Mouse (Mus musculus) cerebellum, postnatal 10 days (tissue): ENCODE data around the gene Piezo1.

Experiments
- DNase-seq, 2 experiments: peaks; one replicate each; pipeline ENCODE4 v3.0.0; 2021; ENCODE audit warnings: mixed read lengths in 2 of 2

Piezo1 gene

DNA sequence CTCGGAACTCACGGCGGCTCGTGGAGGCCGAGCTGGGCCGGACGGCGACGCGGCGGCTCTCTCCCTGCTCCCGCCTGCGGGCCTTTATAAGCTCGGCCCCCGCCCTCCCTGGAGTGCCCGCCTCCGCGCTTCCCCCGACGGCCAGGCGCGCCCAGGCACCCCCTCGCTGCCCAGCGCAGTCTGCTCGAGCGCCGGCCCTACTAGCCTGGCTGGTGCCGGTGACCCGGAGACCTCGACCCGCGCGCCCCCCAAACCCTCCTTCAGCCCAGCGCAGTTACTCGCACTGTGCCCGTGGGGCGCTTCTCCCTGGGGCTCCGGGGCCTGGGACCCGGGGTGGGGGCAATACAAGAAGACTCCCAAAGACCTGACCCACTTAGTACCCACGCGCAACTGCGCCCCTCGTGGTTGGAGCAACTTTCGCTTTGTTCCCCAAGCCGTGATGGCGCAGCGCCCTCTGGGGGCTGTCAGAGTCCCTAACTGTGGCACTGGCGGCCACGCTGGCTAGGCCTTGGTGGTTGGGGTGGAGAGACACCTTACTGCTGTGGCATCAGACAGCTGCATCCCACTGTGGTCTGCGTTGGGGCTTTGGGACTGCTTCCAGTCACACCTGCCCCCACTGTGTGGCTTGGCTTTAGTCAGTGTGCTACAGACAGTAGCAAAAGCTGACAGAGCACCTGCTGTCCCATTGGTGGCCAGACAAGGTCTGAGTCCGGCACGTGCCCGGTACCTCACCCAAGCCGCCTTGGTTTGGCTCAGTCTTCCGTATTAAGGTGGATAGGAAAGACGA lies at the start of gene Piezo1:
Piezo1 (minus strand) TSS at position 65 of the 787 bp plus-strand sequence.
- DNase-seq, result peak; percentile 89 to 93

DNA sequence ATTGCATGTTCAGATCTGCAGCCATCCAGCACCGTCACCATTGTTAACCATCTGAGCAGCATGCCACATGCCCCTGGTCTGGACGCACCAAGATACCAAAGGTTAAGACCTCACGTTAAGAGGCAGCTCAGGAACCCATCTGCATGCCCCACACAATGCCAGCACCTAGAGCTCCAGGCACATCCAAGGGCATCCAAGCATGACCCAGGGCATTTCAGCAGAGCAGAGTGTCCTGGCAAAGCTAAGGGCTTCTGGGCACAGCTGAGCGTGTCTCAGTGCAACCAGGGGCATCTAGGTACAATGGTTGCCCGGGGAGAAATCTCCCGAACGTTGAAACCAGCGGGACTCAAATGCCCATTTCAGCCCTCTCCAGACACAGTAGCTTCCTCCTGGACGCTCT lies 49.5 kb upstream of the Piezo1 start:
- DNase-seq, result no peak

DNA sequence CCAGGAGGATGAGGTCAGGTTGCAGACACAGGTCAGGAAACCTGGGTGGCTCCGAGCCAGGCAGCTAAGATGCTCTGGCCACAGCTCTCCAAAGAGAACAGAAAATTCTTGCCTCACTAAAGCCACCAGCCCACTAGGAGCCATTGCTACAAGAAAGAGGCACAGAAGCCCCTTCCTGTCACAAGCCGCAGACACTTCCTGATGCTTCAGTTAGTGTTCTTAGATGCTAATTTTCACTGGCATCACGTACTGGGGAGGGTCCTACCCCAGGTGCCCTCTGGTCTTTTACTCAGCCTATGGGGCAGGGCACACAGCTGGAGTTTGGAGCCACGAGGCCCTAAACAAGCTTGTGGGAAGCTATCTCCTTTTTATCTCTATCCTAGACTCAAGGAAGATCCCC lies 44.9 kb upstream of the Piezo1 start:
- DNase-seq, result no peak

DNA sequence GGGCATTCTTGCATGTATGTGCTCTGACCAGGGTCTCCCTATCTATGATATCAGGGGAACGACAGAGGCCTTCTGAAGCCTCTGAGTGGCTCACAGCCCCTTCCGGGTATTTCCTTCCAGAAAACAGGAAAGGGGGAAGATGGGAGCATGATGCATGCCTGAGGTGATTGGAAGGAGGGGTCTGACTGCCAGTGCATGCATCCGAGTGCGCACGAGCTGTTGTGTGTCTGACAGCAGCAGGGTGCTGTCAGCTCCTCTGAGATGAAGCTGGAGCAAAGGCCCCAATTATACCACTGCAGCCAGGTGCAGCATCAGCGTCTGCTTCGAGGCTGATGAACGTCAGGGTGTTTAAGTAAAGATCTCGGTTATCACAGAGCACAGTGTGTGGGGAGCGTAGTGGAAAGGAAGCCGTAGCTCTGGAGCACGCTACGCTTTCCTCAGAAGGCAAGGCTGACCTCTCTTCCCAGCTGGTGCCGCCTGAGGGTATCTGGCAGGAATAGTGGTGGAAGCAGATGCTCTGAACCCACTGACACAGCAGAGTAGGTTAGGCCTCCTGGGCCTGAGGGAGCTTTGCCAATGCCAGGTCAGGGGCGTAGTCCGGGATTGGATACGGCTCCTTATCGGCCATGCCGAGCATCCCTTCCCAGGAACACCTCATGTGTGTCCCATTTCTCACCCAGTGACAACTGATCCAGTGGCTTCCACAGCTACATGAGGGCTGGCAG lies 42.8 kb upstream of the Piezo1 start:
- DNase-seq, result peak; percentile 75 to 78

DNA sequence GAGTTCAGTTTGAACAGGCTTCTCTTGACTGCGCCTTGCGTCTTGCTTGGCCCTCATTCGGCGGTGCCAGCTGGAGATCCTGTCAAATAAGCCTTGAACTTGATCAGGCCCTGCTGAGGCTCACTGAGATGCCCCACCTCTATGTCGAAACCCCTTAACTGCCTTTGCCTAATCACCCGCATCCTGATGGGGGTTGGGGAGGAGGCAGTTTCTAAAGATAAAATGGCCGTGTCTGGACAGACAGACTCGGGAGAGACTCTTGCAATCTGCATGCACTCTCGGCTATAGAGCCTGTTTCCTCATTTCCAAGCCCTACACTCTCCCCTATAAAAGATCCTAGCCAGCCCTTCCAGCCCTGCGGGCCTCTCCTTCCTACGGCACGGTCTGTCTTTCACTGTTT lies 42.1 kb upstream of the Piezo1 start:
- DNase-seq, result peak in 1 of 2 experiments; percentile 28

DNA sequence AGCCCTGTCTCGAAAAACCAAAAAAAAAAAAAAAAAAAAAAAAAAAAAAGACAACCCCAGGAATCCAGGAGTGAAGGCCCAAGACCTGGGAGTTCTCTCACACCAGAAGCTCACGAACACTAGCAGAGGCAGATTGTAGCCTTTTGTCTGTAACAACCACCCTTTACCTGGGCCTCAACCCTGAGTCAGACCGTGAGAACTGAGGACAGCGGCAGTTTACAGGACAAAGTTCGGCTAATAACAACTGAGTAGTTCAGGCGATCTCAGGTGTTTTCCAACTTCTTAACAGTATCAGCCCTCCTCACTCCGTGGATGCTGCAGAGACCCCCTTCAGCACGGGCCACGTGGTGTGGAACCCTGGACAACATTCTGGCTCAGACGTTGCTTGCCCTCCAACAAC lies 35.6 kb upstream of the Piezo1 start:
- no peak for DNase-seq

DNA sequence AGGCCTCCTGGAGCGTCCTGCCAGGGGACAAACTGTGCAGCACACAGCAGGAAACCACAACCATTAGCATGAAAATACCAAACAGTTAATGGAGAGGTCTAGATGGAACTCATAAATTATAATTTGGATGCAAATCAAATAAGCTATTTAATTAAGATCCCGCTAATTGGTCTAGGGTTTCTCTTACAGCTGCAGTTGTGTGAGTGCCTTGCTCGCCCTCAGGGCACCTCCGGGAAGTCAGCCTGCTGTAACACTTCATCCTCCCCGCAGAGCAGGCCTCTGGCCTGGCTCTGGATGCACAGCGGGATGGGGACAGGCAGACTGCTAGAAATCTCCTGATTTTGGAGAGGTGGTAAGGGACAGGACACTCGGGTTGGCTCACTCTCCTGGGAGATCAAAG lies 35.0 kb upstream of the Piezo1 start:
- no peak for DNase-seq

DNA sequence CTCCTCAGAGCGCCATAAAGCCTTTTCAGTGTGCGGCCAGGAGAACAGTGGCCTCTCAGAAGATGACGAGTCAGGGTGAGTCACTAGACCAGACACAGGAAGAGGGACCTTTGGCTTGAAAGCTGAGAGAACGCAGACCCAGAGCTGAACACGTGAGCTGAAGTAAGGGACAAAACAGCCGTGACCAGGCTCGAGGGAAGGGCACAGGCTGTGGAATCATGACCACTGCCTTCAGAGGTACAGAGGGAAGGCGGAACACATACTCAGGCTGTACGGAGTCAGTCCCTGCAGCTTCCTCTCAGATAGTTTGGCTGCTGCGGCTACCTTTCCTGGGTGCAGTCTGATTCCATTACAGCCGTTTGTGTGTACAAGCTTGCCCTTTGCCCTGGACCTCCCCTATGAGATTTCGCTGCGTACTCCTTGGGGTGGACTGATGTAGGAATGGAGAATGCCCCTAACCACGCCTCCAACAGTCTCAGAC lies 34.3 kb upstream of the Piezo1 start:
- no peak for DNase-seq

DNA sequence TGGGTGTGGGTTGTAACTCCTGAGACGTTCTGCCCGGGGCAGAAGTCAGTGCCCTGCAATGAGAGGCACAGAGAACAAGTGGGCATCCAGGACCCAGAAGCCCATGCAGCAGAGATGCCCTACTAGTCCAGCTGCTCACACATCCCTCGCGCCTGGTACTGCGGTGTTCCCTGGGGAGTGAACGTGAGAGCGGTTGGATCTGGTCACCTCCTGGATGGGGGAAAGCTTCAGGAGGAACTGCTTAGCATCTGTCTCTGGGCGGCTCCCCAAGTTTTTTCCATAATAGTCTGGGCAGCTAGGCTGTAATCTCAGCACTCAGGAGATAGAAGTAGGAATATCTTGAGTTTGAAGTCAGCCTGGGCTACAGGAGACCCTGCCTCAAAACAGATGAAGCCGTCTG lies 33.9 kb upstream of the Piezo1 start:
- no peak for DNase-seq

DNA sequence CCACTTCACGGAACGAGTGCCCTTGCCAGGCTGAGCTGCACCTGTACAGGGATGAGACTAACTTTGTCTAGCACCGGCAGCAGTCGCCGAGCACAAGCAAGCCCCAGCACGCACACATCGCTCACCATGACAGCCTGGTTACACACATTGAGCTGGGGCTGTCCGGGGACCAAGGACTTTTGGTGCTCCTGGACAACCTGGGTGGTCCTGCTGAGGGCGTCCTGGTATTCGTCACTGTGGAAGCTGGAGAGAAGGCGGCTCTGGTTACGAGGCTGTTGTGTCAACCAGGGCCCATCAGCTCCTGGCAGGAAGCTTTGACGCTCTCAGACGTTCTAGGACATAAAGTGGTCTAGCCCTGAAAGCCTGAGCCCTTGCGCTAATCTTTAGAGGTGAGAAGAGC lies 29.8 kb upstream of the Piezo1 start:
- no peak for DNase-seq

DNA sequence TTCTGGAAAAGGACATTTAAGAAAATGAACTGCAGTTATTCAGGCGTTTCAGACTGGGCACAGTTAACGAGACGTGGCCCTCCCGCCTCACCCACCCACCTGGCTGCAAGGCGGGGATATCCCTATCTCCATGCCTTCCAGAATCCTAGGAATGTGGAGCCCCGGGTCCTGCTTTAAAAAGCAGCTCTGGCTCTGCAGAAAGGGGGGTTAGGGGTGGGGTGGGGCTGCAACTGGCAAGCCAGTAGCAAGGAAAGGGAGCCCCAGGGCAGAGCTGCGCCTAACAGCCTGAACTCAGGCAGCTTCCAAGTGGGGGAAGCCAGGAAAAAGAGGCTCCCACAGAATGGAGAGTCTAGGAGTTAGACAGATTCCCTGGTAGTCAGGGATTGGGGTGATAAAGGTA lies 28.1 kb upstream of the Piezo1 start:
- DNase-seq, result no peak

DNA sequence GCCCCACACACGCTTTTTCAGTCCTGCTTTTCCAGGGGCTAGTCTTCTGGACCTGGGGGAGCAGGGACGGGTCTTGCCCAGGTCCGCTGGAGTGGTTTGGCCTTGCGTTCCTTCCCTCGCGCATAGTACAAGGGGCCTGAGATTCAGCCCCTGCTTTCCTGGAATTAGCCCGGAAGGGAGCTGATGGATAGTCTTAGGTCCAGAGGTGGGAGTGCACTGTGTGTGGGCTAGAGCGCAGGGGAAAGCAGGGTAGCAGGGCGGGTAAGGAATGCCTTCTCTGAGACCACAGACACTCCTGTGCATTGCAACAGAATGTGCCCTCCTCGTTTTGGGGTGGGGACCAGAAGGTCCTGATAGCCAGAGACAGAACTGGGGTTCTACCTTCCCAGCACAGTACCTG lies 26.0 kb upstream of the Piezo1 start:
- DNase-seq, result no peak

DNA sequence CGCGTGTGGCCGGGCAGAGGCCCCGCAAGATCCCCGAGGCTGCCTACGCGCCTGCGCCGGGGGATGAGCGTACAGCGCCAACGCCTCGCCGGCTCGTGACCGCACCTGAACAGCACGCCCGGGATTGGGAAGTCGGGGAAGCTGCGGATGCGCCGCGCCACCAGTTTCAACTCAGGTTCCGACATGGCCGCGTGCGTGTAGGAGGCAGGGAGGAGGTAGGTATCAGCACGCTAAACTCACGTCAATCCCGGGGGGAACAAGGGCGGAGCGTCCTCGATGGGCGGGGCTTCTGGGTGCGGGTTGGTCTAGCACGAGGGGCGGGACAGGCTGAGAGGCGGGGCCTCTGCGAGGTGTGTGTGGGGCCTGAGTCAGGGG lies 25.5 kb upstream of the Piezo1 start, which contains the start of gene Aprt:
Aprt (minus strand) TSS at position 262 of the 375 bp plus-strand sequence.
- peak; percentile 95 to 97 for DNase-seq

DNA sequence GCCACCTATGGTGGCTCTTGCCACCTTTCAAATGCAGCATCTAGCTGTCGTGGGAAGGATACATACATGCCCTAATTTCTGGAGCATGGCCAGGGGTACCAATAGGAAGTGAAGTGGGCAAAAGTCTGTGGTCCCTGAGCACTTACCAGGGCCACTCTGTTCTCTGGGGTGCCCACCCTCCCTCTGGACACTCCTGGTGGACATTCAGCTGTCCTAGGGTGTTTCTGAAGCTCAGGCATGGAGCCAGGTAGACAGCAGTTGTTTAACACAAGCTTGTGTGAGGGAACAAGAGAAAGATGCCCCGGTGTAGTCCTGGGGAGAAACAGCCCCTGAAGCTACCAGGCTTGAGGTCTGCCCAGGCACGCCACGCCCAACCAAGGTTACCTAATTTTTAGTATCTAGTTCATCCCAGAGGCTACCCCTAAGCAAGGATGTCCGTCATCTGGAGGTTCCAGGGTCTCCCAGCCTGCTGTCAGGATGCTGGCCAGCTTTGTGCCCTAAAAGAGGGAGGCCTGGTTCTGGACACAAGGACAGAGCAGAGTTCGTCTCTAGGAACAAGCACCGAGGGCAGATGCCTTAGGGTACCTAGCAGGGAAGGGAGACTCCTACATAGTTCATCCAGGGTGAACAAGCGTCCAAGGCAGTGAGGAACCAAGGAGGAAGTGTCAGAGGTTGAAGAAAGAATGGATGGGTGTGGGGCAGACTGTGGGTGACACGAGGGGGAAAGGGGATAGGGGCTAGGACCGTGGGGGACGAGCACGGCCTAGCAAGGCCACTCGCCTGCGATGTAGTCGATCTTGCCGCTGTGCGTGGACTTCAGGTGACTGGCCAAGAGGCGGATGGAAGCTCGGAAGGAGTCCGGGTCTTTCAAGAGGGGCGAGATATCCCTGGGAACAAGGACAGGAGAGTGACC lies 24.9 kb upstream of the Piezo1 start:
- peak; percentile 41 to 57 for DNase-seq

DNA sequence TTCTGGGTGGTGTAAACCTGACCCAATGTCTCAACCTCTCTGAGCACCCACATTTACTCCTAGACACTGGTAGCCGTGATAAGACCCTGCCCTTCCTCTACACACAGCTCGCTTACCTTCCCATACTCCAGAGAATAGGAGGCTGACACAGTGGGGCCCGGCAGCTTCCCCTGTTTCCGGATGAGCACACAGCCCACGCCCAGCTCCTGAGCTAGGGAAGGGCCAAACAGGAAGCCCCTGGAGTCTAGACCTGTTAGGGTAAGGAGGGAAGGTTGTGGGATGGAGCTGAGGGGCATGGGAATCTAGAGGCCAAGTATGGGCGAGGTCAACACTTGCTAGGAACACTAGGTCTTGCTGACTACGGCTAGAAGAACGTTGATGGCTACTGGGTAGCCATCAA lies 24.2 kb upstream of the Piezo1 start:
- DNase-seq, result no peak

DNA sequence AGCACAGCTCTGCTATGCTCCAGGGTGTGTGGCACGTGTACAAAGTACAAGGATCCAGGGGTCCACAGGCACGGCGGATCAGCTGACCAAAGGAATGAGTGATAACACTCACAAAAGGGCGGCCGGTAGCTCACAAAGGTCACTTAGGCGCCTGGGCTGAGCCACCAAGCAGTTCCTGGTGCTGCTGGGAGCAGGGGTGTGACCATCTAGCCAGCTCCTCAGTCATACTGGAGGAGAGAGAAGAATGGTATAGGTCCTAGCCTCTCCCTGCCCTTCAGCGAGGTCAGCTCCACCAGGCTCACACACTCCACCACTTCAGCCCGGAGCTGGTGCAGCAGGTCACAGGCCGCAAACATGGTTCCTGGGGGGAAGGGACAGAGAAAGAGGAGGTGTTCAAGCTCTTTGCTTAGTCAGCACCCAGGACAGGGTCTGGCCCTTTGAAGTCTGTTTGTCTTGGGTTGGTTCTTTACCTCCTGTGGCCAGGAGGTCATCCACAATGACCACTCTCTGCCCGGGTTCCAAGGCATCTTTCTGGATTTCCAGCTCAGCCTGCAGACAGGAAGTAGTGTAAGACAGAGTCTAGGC lies 23.6 kb upstream of the Piezo1 start:
- DNase-seq, result no peak

DNA sequence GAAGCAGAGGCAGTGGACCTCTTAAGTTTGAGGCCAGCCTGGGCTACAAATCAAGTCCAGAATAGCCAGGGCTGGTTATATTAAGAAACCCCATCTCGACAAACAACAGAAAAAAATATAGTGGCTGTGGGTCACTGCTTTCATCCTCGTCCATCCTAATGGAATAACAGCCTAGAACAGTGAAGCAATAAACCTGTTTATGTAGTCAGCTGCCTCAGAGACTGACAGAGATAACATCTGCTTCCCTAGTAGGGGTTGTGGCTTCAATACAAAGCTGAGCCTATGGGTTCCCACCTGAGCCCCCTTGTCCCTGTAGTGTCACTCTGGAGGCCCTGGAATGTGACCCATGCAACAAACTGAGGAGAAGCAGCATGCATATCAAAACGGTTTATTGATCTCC lies 23.1 kb upstream of the Piezo1 start:
- DNase-seq, result no peak

DNA sequence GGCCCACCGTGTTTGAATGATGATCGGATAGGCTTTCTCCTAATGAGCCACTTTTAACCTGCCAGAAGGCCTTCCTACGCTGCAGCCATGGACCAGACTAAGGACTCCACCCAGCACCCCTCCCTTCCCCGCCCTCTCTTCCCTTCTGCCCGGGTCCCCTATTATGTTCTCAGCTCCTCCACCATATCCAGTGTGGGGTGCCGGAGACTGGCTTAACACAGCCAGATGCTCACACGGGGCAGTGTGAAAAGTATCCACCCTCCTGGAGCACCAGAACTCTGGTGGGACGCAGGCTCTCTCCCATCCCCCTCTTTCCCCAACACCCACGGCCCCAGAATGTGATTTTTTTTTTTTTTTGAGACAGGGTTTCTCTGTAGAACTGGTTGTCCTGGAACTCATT lies 22.4 kb upstream of the Piezo1 start:
- DNase-seq, result no peak

DNA sequence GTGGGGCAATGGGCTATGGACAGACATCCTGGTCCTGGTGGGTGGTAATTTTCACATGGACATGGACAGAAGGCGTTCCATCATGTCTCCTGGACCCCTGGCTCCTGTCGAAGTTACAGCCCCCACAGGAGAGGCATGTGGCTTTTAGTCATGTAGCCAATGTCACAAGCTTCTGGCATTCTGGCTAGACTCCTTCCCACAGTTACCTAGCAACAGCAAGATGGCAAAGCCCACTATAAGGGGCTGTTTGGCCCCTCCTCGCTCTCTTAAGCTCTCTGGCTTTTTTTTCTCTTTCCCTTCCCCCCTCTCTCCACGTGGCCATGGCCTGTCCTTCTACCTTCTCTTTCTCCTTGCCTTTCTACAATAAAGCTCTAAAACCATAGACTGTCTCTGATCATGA lies 22.0 kb upstream of the Piezo1 start:
- DNase-seq, result peak; percentile 43 to 57

DNA sequence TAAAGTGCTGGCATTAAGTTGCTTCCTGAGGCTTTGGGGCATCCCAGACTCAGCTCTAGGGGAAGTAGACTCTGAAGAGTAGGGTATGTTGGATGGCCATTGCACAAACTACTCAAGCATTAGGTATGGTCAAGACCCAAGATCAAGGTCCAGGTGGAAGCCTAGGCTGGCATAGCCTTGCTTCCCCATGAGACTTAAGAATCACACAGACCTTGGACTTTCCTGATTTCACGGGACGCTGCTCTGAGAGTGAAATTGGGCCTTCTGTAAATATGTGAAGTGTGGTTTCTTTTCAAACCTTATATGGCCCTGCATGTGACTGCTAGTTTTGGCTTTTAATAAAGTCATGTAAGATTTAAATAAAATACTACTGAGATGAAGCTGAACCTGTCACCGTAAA lies 21.6 kb upstream of the Piezo1 start:
- DNase-seq, result no peak

DNA sequence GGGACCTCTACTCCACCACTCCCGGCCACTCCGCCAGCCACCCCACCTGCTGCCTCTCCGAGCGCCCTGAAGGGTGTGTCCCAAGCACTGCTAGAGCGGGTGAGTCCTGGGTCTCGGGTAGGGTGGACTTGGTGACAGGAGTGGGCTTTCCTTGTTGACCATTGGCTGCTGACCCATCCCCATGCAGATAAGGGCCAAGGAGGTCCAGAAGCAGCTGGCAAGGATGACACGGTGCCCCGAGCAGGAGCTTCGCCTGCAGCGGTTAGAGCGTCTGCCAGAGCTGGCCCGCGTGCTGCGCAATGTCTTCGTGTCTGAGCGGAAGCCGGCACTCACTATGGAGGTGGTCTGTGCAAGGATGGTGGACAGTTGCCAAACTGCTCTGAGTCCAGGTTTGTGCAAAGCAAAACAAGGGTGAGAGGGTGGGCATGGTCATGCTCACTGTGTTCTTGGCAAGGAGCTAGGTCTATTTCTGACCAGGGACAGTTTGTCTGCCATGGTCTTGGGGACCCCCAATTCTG lies 20.7 kb upstream of the Piezo1 start:
- peak; percentile 61 to 66 for DNase-seq

DNA sequence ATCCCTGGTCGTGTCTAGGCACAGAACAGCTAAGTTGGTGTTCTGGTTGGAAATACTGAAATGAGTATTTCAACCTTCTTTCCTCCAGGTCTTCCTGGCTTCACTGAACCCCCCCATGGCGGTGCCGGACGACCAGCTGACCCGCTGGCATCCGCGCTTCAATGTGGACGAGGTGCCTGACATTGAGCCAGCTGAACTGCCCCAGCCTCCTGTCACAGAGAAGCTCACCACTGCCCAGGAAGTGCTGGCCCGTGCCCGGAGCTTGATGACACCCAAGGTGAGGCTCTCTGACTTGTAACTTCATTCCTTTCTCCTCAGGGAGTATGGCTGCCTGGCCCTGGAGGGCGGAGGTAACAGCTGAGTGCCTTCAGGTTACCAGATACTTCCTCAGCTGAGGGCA lies 20.0 kb upstream of the Piezo1 start:
- DNase-seq, result peak; percentile 82 to 88

DNA sequence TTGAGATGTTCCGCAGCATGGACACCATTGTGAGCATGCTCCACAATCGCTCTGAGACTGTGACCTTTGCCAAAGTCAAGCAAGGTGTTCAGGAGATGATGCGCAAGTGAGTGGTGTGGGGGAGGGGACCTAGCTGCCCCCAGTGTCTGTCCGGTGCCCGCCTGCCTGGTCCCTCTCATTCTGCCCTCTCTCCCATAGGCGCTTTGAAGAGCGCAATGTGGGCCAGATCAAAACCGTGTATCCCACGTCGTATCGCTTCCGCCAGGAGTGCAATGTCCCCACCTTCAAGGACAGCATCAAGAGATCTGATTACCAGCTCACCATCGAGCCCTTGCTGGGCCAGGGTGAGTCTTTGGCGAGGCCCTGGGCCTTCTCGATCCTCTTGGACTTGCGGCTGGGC lies 18.9 kb upstream of the Piezo1 start:
- DNase-seq, result no peak
